Mouse (Mus musculus) embryo, embryonic 11 days (tissue): ENCODE results near the gene Ehmt2.
A peak's percentile ranks its signal among the peaks of the same experiment; 100 is the strongest.

Experiments
- DNase-seq: peaks from one replicate; pipeline ENCODE4 v3.0.0-alpha.2; 2015

Ehmt2 gene

GRCm38 (mm10) chr17:34928841-34929240 lies 30.6 kb downstream of the Ehmt2 start:
- no peak for DNase-seq

DNA sequence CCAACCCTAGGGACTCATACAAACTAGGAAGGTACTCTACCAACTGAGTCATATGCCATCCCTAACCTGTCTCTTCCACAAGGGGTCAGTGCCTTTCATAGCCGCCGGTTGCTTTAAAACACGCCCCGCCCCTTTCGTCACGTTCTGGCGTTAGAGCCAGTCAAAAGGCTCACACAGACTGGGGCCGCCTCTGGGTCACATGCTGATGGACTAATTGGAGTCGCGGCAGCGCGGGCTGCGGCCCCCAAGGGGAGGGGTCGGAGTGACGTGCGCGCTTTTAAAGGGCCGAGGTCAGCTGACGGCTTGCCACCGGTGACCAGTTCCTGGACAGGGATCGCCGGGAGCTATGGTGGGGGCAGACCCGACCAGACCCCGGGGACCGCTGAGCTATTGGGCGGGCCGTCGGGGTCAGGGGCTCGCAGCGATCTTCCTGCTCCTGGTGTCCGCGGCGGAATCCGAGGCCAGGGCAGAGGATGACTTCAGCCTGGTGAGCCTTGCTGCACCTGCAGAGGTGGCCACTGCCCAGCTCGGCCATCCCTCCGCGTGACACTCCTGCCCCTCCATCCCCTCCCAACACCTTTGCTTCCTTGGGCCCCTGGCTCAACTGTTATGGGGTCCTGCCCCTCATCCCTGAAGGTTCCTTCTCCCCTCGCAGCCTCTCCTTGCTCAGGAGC lies 32.9 kb downstream of the Ehmt2 start, which contains the start of gene Neu1:
Neu1 (plus strand) TSS at position 193 of the 674 bp plus-strand sequence.
- DNase-seq = peak; percentile 100

DNA sequence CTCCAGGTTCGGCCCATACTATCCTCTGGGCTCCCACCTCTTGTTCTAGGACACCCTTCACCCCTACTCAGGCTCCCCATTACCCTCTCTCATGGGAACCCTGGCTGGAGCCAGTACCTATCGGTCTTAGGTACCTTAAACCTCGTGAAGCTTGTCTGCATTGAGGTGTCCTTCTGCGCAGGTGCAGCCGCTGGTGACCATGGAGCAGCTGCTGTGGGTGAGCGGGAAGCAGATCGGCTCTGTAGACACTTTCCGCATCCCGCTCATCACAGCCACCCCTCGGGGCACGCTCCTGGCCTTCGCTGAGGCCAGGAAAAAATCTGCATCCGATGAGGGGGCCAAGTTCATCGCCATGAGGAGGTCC lies 33.4 kb downstream of the Ehmt2 start:
- DNase-seq = no peak

- DNase-seq = no peak
These were observed 34.0 kb downstream of the Ehmt2 start for GRCm38 (mm10) chr17:34932287-34932686.

- no peak for DNase-seq
These were observed 35.8 kb downstream of the Ehmt2 start for GRCm38 (mm10) chr17:34934031-34934430.

- no peak for DNase-seq
These were observed 36.6 kb downstream of the Ehmt2 start for GRCm38 (mm10) chr17:34934830-34935229.

DNA sequence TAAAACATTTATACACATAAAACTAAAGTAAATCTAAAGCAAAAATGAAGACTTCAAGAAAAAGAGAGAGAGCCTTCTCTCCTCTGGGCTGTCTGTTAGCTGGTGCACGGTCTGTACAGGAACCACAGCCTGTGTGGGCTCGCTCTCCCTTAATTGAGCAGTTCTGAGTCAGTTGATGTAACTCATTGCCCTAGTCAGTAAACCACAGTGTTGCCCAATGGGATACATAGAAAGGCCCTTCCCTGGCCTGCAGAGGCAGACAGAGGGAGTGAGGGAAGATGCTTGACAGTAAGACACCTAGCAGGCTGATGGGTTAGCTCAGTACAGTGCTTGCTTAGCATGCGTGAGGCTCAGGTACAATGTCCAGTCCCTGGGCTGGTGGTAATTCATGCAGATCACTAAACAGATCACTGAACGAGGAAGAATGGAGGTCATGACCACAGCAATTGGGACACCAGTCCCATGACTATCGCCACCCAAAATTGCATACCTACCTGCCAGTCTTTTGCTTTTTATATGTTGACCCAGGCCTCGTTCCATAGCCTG lies 39.8 kb downstream of the Ehmt2 start:
- DNase-seq = no peak

GRCm38 (mm10) chr17:34941344-34942041 lies 43.2 kb downstream of the Ehmt2 start:
- DNase-seq = peak; percentile 67

- no peak for DNase-seq
These were observed 45.0 kb downstream of the Ehmt2 start for GRCm38 (mm10) chr17:34943128-34943815.

DNA sequence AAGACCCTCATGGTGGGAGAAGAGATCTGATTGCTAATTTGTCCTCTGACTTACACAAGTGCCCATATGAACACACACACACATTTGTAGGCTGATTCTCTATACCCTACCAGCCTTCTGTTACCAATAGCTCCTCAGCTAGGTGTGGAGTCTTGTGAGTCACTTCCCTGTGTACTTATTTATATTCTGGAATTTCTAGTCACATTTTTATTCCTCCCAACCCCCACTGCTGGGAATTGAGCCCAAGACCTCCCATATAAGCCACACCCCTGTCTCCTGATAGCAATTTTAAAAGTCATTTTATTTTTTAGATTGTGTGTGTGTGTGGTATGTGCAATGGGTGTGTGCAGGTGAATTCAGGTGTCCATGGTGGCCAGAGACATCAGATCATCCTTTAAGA lies 46.1 kb downstream of the Ehmt2 start:
- DNase-seq = no peak

DNA sequence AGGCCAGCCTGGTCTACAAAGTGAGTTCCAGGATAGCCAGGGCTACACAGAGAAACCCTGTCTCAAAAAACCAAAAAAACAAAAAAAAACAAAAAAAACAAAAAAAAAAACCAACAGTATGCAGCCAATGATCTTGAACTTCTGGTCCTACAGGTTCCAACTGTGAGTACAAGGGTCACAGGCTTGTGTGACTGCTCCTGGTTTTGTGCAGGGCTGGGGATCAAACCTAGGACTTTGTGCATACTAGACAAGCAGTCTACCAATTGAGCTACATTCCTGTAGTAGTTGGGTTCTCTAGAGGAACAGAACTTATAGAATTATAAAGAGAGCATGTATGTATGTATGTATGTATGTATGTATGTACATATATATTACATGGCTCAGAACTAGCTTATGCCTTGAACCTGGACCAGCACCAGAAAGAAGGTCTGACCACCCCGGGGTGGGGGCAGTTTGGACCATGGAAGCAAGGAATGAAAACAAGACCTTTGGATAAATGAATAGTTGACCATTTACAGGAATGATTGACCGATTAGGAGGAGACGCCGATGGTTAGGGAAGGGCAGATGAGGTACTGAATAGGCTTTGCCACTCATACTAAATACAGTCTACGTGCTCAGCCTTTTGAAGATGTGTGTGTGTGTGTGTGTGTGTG lies 48.3 kb downstream of the Ehmt2 start:
- no peak for DNase-seq

DNA sequence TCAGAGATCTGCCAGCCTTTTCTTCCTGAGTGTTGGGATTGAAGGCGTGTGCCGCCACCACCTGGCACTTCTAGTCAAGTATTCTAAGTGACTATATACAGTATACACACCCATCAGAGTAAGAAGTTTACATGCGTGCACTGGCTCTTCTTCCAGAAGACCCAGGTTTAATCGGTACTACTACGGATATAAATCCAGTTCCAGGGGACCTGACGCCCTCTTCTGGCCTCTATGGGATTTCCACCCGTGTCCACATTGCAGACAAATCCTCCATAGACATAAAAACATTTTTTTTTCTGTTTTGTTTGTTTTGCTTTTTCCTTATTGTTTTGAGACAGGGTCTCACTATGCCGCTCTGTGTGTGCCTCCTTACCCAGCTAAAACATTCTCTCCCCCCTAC lies 49.3 kb downstream of the Ehmt2 start:
- DNase-seq = peak; percentile 58

DNA sequence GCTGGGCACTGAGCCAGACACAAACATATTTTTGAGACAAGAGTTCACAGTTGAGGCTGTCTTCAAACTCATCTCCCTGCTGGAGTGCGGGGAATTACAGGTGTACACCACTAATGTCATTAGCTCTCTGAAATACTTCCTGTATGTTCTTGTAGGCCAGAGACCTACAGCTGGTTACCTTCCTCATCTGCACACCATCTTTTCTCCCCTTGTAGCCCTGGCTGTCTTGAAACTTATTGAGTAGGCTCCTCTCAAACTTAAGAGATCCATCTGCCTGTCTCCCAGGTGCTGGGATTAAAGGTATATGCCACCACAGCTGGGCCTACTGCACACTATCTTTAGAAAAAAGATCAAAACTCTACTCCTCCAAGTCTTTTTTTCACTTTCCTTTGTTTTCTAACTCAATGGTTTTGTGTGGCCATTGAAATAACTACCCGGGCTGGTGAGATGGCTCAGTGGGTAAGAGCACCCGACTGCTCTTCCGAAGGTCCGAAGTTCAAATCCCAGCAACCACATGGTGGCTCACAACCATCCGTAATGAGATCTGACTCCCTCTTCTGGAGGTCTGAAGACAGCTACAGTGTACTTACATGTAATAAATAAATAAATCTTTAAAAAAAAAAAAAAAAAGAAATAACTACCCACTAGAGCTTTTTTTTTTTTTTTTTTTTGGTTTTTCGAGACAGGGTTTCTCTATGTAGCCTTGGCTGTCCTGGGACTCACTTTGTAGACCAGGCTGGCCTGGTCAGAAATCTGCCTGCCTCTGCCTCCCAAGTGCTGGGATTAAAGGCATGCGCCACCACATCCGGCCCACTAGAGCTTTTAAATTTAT lies 50.7 kb downstream of the Ehmt2 start:
- DNase-seq = peak; percentile 16

- DNase-seq = peak; percentile 32
These were observed 51.3 kb downstream of the Ehmt2 start for GRCm38 (mm10) chr17:34949553-34949969.

DNA sequence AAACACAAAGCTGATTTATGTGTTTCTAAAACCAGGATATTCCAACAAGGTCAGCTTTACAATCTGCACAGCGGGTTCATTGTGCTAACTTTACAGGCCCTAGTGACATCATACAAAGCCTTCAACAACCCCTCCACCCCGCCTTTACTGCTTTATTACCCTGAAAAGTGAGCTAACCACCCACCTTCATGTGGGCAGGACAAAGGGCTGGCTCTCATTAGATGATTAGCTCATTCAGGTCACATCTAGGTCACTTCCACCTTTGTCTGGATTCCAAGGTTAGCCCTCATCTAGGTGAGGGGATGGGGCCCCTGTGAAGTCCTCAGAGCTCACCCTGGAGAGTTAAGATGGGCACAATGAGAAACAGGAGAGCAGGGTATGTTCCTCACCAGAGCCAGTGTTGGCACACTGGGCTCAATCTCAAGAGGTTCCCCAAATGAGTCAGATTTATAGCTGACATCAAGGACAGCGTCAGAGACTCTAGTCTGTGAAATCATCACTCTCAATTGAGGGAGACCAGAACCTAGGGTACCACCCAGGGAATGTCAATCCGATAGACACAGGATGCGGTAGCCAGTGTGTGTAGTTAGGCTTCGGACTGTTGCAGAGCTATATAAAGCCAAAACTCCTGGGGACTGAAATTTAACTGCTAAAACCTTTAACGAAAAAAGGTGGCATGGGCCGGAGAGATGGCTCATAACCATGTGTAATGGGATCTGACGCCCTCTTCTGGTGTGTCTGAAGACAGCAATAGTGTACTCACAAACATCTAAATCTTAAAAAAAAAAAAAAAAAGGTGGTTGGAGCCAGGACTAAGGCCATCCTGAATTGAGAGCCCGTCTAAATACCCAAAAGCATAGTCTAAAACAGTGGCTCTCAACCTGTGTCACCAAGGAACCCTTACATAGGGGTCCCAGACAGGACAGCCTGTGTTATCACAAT lies 52.5 kb downstream of the Ehmt2 start:
- peak; percentile 17 for DNase-seq

DNA sequence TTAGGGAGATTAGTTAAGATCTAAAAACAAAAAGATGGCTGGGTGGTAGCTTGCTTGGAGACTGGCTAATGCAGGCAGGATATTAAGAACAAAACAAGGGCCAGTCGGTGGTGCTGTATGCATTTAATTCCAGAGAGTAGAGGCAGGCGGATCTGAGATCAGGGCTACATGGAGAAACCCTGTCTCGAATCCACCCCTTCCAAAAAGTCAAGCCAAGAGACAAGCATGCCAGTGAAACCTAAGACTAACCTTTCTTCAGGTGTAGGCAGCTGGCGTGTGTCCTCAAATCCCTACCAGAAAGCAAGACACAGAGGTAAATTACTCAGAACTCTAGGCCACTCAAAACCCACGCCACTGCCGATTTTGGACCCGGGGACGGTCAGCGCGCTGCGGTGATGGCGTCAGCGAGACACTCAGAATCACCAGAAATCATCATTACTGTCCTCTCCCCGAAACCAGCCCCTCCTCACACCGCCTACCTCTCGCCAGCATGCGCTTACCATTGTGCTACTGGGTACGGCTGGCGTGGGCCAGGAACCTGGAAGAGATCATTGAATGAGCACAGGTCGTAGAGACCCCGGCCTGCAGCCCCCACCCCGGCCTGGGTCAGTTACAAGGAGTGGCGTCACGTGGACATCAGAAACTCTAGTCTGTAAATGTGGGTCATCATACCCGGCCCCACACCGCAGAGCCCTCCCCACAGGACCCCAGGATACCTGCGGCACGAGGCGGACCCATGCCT lies 53.5 kb downstream of the Ehmt2 start:
- peak; percentile 13 for DNase-seq

GRCm38 (mm10) chr17:34952378-34953040 lies 54.2 kb downstream of the Ehmt2 start:
- peak; percentile 89 for DNase-seq

GRCm38 (mm10) chr17:34953258-34953657 lies 55.0 kb downstream of the Ehmt2 start:
- no peak for DNase-seq

DNA sequence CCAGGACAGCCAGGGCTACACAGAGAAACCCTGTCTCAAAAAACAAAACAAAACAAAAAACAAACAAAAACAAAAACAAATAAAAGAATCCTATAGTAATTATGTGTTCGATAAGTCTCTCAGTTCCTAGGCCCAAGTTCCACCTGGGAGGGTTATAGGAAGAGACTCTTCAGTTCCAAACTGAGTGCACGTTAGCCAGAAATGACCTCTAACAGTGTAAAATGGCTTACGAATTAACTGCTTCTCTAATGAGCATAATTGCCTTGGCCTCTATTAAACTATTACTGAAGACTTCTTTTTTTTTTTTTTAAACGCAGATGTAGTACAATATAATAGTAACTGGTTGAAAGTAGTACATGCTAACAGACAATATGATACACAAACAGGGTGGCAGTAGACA lies 55.6 kb downstream of the Ehmt2 start:
- DNase-seq = no peak

GRCm38 (mm10) chr17:34954831-34955230 lies 56.6 kb downstream of the Ehmt2 start:
- no peak for DNase-seq
